Mouse (Mus musculus) heart, adult 11 months (tissue): ENCODE data around the gene Oxnad1.
"Not testable (repeated sequence)": the region's sequence is repeated elsewhere in the genome, so short reads cannot be mapped to it uniquely, and the experiment has no call there.

Experiments
- DNase-seq: peaks from one replicate; pipeline ENCODE4 v3.0.0; 2022

The Oxnad1 gene

DNA sequence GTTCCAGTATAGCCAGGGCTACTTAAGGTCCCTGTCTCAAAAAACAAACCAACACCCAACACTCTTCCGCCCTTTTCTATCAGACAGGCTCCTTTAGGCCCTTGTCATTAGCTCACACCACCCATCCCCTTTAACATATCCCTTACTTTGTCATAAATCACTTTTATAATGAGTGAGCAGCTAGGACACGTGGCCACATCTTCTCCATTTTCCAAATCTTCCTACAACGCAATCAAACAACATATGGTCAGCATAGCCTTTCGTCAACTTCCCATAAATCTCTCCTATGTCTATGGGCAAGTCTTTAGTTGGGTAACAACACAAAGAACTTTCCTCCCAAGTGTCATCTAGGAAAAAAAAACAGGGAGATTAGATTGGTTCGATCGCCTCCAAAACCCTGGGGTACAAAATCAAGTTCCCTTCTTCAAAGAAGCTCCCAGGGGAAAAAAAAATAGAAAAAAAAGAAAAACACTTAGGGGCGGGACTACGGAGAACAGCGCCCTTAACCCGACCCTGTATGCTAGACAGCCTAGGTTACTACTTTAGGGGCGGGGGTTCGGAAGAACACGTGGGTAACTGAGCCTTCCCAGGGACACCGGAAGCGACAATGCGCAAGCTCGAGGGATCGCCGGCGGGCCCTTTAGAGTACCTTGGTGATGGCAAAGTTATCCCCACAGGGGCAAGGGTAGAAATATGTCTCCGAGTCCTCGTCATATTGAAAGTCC, at the start of gene Oxnad1:
Oxnad1 (plus strand) TSS at position 614 of the 725 bp plus-strand sequence.
- no peak for DNase-seq

DNA sequence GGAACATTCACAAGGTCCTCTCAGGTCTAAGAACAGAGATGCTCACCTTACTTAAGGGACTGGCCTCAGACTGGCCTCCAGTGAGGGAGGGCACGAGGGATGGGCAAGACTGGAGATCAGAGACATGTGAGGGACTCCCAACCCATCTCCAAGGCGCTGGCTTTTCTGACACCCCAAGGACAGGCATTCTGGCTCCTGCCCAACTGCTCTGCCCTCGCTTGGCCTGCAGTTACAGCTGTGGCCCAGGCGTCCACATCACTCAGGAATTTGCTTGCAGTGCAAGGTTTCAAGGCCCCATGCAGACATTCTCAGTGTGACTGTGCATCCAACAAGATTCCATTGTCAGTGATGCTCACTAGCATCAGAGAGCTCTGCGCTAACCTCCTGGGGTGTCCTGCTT, 48.7 kb upstream of the Oxnad1 start:
- DNase-seq = no peak

- DNase-seq = peak; percentile 96
Observed at GRCm38 (mm10) chr14:32037661-32038252, 47.4 kb upstream of the Oxnad1 start.

DNA sequence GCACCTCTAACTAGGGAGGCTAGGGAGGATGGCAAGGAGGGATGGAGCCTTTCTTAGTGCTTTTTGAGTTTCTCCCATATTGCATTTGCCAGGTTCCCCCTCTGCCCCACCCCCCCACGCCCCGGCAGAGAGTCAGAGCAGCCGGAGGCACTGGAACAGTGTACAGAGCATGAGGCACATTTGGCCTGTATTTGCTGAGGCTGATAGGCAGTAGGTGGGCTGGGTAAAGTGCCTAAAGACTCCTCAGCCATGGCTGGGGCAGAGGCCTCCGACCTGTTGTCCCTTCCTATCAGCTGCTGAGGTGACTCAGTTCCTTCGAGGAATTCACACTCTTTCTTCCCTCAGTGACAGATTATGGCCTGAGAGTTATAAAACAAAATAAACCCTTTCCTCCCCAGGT, 43.1 kb upstream of the Oxnad1 start:
- no peak for DNase-seq

GRCm38 (mm10) chr14:32046357-32046756, 38.8 kb upstream of the Oxnad1 start:
- peak; percentile 93 for DNase-seq

DNA sequence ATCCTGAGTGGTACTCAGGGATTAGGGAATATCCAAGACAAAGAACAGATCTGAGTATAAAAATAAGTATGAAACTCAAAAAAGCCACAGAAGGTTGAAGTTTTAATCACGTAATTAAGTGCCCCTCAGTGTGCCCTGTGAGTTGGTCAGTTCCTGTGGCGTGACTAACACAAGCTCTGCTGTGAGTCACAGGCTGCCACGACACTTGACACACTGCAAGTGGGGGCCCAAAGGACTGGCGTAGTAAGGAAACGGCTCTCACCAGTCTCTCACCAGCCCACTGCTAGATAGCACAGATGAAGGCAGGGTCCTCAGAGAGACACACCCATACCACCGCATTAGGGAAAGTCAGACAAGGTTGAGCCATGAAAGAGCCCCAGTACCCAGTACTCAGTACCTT, 35.0 kb upstream of the Oxnad1 start:
- DNase-seq = no peak

DNA sequence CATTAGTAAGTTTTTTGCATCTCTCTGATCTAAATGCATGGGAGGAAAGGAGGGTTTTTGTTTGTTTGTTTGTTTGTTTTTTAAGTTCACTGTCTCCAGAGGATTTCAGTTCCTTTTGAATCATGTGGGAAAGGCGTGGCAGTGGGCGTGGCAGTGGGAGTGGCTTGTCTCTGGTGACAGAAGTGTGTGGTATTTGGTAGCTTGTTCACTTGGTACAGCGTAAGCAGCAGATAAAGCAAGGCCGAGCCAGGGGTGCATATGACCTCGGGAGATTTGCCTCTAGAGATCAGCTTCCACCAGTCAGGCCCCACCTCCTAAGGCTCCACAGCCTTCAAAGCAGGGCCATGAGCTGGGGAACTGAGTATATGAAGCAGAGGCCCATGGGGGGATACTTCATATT, 31.3 kb upstream of the Oxnad1 start:
- DNase-seq = peak; percentile 80

GRCm38 (mm10) chr14:32054788-32055187, 30.4 kb upstream of the Oxnad1 start:
- no peak for DNase-seq

GRCm38 (mm10) chr14:32055781-32056180, 29.4 kb upstream of the Oxnad1 start:
- DNase-seq = peak; percentile 93

DNA sequence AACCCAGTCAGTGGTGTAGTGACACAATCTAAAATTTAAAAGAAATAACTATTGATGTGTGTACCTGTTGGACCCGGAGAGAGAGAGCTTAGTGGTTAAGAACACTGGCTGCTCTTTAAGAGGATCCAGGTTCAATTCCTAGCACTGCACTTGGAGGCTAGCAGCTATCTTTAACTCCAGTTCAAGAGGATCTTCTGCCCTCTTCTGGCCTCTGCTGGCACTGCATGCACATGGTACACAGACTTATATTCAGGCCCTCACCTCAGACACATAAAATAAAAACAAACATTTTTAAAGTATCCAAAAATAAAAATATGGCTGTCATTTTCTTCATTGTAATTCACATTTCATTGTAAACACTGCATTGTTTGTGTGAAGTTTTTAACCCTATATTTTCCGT, 28.5 kb upstream of the Oxnad1 start:
- DNase-seq = peak; percentile 86

DNA sequence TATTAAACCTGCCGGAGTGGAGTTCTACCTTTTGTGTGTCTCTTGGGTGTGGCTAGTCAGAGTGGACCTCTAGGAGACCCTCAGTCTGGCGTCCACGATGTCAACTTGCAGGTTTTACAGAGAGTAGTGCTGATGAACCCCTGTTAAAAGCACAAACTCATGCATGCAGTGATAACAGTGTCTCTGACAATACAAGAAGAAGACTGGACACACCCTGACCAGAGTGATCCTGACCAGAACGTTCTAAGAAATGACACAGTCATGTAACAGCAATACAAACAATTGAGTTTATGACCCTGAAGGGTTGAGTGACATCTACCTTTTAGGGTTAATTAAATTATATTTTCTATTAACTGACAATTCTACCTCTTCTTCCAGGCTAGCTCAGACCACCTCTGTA, 27.5 kb upstream of the Oxnad1 start:
- no peak for DNase-seq

DNA sequence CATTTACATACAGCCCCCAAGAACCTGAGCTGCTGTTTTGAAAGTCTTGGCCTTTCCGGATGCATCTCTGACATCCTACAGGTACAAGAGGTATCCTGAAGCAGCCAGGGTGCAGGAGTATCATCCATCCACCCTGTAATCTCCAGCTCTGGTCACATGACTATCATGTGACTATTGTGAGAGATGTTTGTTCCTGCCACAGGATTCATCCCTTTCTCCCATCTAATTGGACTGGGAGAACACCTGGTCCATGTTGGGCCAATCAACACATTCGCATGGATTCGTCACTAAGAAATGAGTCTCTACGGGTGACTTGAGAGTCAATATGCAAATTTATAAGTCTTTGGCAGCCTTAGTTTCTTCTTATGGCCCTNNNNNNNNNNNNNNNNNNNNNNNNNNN, 23.8 kb upstream of the Oxnad1 start:
- DNase-seq = no peak

DNA sequence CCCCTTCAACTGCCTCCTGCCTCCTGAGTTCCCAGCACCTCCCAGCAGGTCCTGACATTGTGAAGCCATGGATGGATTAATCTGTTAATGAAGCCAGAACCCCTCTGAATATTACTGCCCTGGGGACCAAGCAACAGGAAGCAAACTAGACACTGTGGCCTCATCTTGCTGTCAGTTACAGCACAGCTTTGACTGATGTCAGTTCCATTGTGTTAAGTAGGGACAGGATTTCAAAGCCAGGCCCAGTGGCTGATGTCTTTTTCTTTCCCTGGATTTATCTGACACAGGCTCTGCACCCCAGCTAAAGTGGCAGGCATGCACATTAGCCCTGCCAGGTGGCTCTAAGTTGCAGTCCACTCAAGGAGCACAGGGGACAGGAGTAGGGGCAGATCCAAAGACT, 12.4 kb upstream of the Oxnad1 start:
- no peak for DNase-seq

- peak; percentile 98 for DNase-seq
Observed at GRCm38 (mm10) chr14:32073211-32073685, 11.9 kb upstream of the Oxnad1 start.

- peak; percentile 90 for DNase-seq
Observed at GRCm38 (mm10) chr14:32073901-32074300, 11.3 kb upstream of the Oxnad1 start.

GRCm38 (mm10) chr14:32076896-32077575, 8.1 kb upstream of the Oxnad1 start:
- peak; percentile 92 for DNase-seq

DNA sequence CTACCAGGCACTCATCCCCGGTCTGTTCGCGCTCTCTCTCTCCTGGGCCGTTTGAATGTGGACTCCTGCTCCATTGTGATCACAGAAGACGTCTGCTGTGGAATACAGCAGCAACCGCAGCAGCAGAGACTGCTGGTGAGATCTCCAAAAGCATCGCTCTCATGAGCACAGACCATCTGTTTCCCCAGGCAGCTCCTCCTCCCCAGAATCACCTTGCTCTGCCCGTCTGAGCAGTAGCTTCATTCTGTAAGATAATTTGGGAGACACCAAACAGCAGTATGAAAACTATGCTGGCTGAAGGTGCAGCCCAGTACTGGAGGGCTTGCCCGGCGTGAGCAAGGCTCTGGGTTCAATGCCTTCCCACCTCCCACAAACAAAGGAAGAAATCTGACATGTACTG, 4.1 kb upstream of the Oxnad1 start:
- peak; percentile 60 for DNase-seq

DNA sequence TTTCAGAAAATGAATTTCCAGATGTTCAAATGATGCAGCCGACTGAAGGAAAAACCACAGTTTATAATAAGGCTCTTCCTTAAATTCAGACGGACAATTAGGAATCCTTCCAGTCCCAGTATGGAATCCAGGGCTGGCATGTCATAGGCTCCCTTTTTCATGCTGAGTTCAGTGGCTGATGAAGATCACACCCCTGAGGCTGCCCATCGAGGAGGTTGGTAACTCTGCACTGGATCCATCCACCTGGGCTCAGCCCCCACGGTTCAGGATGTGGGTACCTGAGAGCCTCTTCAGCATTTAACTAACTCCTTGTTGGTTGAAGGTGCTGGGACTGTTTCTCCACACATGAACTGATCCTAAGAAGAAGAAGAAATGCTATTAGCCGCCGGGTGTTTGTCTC, 2.3 kb upstream of the Oxnad1 start:
- DNase-seq = peak; percentile 83

GRCm38 (mm10) chr14:32083466-32083865, 1.7 kb upstream of the Oxnad1 start:
- peak; percentile 67 for DNase-seq

- DNase-seq = peak; percentile 100
Observed at GRCm38 (mm10) chr14:32085486-32086201, 470 bp downstream of the Oxnad1 start, which contains the start of gene Dph3. Dph3 (minus strand) TSS chr14:32085729.

DNA sequence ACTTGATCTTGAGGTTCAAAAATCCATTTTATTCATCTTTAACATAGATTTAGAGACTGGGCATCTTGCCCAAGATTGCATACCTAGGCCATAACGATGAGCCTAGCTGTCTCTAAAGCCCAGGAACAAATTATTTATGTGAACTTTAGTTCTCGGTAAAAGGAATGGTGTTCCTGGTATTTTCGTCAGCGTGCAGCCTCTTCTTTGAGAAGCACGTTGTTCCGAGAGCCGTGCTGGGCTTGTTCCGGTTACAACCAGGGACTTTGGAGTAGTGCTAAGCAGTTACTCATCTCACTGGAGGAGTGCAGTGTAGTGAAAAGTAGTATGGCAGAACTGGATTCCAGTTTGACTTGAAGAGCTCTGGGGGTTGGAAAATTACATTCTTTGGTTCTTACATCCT, 1.1 kb downstream of the Oxnad1 start:
- DNase-seq = peak; percentile 75

DNA sequence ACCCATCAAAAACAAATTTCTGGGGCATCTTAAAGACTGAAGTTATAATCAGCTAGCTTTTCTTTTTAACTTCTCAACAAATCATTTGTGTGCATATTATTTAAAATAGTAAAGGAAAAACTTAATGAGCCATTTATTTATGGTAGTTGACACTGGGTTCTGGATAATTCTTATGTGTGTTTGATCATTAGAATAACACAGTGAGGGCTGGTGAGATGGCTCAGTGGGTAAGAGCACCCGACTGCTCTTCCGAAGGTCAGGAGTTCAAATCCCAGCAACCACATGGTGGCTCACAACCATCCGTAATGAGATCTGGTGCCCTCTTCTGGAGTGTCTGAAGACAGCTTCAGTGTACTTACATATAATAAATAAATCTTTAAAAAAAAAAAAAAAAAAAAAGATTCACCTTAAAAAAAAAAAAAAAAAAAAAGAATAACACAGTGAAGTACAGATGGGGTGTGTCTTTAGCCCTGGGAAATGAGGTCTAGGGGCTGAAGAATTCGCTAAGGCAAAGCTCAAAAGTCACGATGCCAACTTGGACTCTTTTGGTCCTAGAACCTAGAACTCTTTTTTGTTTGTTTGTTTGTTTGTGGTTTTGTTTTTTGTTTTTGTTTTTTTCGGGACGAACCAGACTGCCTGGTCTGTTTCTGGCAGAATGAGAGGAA, 2.5 kb downstream of the Oxnad1 start:
- DNase-seq = not testable (repeated sequence)

DNA sequence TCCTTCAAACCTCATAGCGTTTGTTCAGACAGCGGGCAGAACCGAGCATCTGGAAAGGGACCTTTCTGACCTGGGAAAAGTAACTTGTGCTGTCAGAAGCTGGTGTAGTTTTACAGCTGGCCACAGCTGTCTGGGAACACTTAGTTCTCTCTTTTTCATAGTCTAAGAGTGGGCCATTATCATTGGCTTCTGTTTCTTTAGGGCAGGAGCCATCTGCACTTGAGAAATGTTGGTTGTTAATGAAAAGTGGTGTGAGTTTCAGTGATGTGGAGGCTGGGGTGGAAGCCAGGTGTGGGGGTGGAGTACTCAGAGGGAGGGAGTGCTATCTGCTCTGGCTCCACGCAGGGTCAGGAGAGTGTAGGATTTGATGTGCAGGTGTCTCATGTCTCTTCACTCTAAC, 6.0 kb downstream of the Oxnad1 start:
- peak; percentile 96 for DNase-seq
